ENCODE assay signal across 15 mouse cellular contexts in genomic region chr16:43131077-43131476, GRCm38 (mm10).
A peak's percentile ranks its signal among the peaks of the same experiment; 100 is the strongest.
DNase-seq lines count a peak whose midpoint lies in the region; ATAC-seq and TF ChIP-seq lines count a peak whose summit lies in the region.
"Had no signal": no experiment of that assay in that cellular context is flagged by ENCODE, and none has a peak within 500 bp of the region (broad histone marks: within the 10 kb centered on the region; RNA-seq: fewer than 3 reads in every experiment).

No protein-coding gene starts in this region.

- H3K4me1 ChIP-seq in neural tube, embryonic 13.5 days (replicated peaks), result peaks cover 16% of the 10 kb centered on the region

- no peak overlapping the region for H3K9ac ChIP-seq in neural tube, embryonic 13.5 days

- TF ChIP-seq CTCF in gastrocnemius, adult 2 months (IDR thresholded peaks at IDR 0.05), result no peak

- H3K4me3 ChIP-seq in gastrocnemius, adult 2 months, result no peak overlapping the region
- no peak overlapping the region for H3K4me3 ChIP-seq in neural tube, embryonic 13.5 days

- intact Hi-C loops in gastrocnemius, adult 2 months (cut with DNase I), result no loop called here

- DNase-seq in cerebellum, adult 8-10 months, result no peak
- DNase-seq in gastrocnemius, adult 2 months, result no peak
- DNase-seq in gastrocnemius, adult 8-10 months (ENCODE audit: low spot score in 2 of 2), result no peak
- DNase-seq in neural tube, embryonic 10.5 days (ENCODE audit: extremely low spot score, low spot score), result no peak
- no peak for DNase-seq in urinary bladder, postnatal 14 days (ENCODE audit: low spot score)
- no peak for DNase-seq in embryo, embryonic 11 days
- DNase-seq: gastrocnemius, postnatal 14 days; heart, postnatal 14 days; lung, adult 2 months; lung, postnatal 4 days; thymus, postnatal 14 days had no signal

- H3K27me3 ChIP-seq in neural tube, embryonic 13.5 days, result no peaks in the 10 kb centered on the region

- peak overlapping the region; percentile 86 for H3K27ac ChIP-seq in gastrocnemius, adult 2 months
- H3K27ac ChIP-seq in neural tube, embryonic 13.5 days (replicated peaks), result peak overlapping the region; percentile 69
- H3K27ac ChIP-seq: kidney, postnatal 0 days had no signal

- H3K4me2 ChIP-seq in neural tube, embryonic 13.5 days, result no peak overlapping the region

- no peaks in the 10 kb centered on the region for H3K9me3 ChIP-seq in neural tube, embryonic 13.5 days

- ATAC-seq in cerebellum, adult (ENCODE audit: insufficient number of reproducible peaks, low FRiP score, low TSS enrichment), result 0 out of 2 replicates have a peak, but pooled peaks have one; percentile 5
- no peak for ATAC-seq in neural tube, embryonic 13.5 days (ENCODE audit: low read depth)
- ATAC-seq: inflammation-experienced regulatory T-cells, adult 6 months had no signal

- no peaks in the 10 kb centered on the region for H3K36me3 ChIP-seq in neural tube, embryonic 13.5 days
